Mouse (Mus musculus) E14TG2a.4 (cell line): ENCODE measurements at regions not wholly inside any gene's neighbourhood (a gene's known extent, or its start where the extent isn't known, plus 50 kb on each side); places are given as distances from the start of the nearest gene placed in this dataset.

Experiments
- H3K27me3 ChIP-seq: 2 replicates; pipeline ENCODE4 v1.6.1; 2014; ENCODE audit warnings: low read length, control low read depth; ENCODE audit not compliant: insufficient read depth
- H3K36me3 ChIP-seq: 2 replicates; pipeline ENCODE4 v1.6.1; 2014; ENCODE audit warnings: low read length, control low read depth; ENCODE audit not compliant: insufficient read depth
- H3K4me1 ChIP-seq: replicated peaks from 2 replicates; pipeline ENCODE4 v1.6.1; 2014; ENCODE audit warnings: low read depth, low read length, control low read depth
- H3K4me3 ChIP-seq: replicated peaks from 2 replicates; pipeline ENCODE4 v1.5.1; 2014; ENCODE audit warnings: mild to moderate bottlenecking, low read length
- H3K9me3 ChIP-seq: 2 replicates; pipeline ENCODE4 v1.6.1; 2014; ENCODE audit warnings: low read length, control low read depth
- CTCF ChIP-seq: conservative IDR thresholded peaks from 2 replicates; pipeline ENCODE4 v1.5.1; 2014; ENCODE audit warnings: low read length
- NANOG ChIP-seq: IDR thresholded peaks from 2 replicates; pipeline ENCODE4 v1.6.1; 2014; ENCODE audit warnings: borderline replicate concordance, low read length, mixed read lengths
- POU5F1 ChIP-seq: IDR thresholded peaks from 2 replicates; pipeline ENCODE4 v1.6.1; 2014; ENCODE audit warnings: low read length, borderline replicate concordance

DNA sequence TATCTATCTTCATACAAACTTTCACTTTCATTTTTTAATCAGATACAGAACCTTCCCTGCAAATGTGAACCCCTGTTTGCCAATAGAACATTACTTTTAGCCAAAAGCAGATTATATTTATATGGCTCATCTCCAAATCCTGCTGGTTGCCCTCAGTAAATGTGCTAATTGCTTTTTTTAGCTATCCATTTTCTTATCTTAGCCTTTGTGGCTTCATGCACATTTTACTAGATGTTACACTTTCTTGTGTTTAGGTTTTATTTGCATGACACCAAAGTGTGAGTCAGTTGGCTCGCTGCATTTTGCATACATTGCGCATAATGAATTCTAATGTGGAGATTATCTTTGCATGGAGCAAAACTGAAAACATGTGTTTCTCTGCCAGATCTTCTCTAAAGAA, 211.3 kb upstream of the Ube2e3 start:
- no peak for TF ChIP-seq NANOG
- TF ChIP-seq CTCF = no peak
- no peak for TF ChIP-seq POU5F1
- Histone ChIP-seq H3K27me3 (no peaks in the 10 kb centered on the region), H3K4me3 (no peak overlapping the region), H3K9me3 (no peaks in the 10 kb centered on the region), H3K4me1 (no peaks in the 10 kb centered on the region), H3K36me3 (no peaks in the 10 kb centered on the region)

DNA sequence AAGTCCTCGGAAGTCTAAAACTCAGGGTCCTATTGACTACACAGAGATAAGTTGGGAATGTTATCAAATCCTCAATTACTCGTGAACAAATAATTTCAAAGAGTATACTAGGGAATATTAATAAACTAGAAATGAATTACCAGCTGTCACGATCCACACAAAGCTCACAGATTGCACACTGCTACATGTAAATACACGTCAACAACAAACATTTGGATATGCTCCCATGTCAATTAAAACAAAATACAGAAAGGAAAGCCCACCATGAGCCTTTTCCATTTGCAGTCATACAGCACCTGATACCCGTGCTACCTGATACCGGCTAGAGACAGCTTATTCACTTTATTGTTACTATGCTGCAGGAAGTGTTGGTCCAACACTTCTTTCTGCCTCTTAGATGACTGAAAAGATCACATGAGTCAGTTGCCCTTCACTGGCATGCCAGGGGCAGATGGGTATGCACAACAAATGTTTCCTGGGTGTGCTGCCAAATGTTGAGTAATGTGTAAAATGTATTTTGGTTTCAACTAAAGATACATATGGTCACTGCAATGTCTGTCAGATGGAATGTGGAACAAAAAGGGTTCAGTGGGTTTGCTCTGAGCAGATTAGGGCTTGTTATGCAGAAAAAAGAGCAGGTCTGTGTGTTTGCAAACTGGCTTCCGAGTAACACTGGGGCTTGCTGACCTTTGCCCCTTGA, 212.6 kb upstream of the Ube2e3 start:
- Histone ChIP-seq H3K4me1 (no peaks in the 10 kb centered on the region), H3K4me3 (no peak overlapping the region), H3K27me3 (no peaks in the 10 kb centered on the region), H3K36me3 (no peaks in the 10 kb centered on the region), H3K9me3 (no peaks in the 10 kb centered on the region)
- no peak for TF ChIP-seq CTCF
- no peak for TF ChIP-seq NANOG
- TF ChIP-seq POU5F1 = no peak

DNA sequence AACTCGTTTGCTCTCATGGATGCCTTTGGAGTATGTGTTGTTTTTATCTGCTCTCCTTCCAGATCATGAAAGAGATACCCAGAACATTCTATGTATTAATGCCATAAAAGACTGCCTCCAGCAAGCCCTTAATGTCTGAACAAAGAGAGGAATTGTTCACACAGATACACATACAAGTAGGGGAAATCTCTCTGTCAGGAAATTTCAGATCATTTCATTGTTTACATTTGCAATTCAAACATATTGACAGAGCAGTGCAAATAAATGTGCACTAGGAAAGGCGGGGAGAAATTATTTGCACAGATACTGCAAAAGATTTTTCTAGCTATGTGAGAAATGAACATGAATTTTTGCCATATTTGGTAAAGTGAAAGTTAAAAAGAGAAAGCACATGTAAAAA, 216.4 kb upstream of the Ube2e3 start:
- Histone ChIP-seq H3K9me3 (no peaks in the 10 kb centered on the region), H3K27me3 (no peaks in the 10 kb centered on the region), H3K4me3 (no peak overlapping the region), H3K4me1 (no peaks in the 10 kb centered on the region), H3K36me3 (no peaks in the 10 kb centered on the region)
- TF ChIP-seq CTCF = no peak
- no peak for TF ChIP-seq POU5F1
- TF ChIP-seq NANOG = no peak

DNA sequence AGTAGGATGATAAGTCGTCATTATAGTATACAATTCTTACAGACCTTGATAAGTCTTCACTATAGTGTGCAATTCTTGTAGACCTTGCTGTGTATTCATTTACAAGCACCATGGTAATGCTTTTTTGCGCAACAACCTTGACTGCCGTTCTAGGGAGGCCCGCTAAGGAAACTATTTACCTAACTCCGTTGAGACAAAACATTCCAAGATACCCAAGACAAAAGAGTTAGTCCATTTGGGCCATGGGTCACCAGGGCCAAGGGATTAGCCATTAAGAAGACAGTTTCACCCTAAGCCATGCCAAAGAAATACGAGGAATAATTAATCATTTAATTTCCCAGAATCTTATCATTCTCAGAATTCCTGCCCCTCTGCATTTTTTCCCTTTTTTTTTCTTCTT, 227.6 kb upstream of the Ube2e3 start:
- H3K9me3 ChIP-seq = no peaks in the 10 kb centered on the region
- no peaks in the 10 kb centered on the region for H3K27me3 ChIP-seq
- H3K4me3 ChIP-seq = no peak overlapping the region
- TF ChIP-seq POU5F1 (no peak), CTCF (no peak), NANOG (no peak)
- H3K4me1 ChIP-seq = no peaks in the 10 kb centered on the region
- H3K36me3 ChIP-seq = no peaks in the 10 kb centered on the region

DNA sequence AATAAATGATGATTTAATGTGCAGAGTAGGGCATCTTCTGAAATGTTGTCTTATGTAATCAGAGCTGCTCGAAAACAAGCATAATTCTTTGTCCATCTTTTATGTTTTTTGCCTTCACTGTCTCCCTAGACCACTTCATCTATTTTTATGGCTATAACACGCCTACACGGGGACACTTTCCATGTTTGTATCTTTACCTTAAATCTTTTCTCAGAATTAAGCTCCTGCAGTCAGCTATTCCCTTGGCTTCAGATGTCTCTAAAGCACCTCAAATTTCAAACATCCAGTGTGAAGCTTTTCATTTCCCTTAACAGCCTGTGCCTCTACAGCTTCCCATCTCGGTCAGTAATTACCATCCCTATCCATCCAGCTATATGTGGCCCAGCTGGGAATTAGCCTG, 242.7 kb upstream of the Ube2e3 start:
- TF ChIP-seq POU5F1 (no peak), NANOG (no peak), CTCF (no peak)
- Histone ChIP-seq H3K27me3 (no peaks in the 10 kb centered on the region), H3K4me1 (no peaks in the 10 kb centered on the region), H3K36me3 (no peaks in the 10 kb centered on the region), H3K4me3 (no peak overlapping the region), H3K9me3 (no peaks in the 10 kb centered on the region)

DNA sequence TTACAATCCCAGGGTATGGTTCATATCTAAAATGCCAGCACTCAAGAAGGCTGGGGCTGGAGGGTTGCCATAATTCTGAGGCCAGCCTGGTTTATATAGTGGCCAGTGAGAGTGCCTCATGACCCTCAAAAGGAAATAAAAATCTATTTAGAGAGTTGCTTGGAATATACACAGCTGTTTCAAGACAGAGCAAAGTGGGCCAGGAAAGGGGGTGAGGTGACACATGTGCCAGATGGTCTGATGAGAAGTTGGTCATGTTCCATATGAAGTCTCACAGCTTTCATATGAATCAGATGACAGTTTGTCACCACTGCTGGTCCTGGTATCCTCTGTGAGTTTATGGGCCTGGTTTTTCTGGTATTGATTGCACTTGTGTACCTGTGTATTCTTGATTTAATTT, 261.5 kb upstream of the Ube2e3 start:
- Histone ChIP-seq H3K36me3 (no peaks in the 10 kb centered on the region), H3K27me3 (no peaks in the 10 kb centered on the region), H3K9me3 (no peaks in the 10 kb centered on the region), H3K4me3 (no peak overlapping the region), H3K4me1 (no peaks in the 10 kb centered on the region)
- TF ChIP-seq NANOG = no peak
- no peak for TF ChIP-seq POU5F1
- no peak for TF ChIP-seq CTCF

DNA sequence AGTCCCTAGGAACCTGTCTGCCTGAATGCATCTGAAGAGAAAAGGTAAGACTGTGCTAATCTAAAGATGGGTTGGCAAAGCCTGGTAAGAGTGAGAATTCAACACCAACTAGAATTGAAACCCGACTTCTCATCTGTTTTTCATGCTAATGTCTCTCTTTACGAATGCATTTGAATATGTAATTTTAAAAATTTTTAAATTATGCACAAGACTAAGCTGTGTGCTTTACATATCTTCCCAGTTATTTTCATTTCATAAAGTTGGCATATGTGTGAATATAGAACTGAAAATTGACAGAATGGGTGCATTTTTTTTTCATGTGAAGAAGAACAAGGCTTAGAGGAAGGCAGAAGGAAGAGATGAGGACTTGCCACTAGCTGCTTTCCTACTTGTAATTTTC, 267.2 kb upstream of the Ube2e3 start:
- Histone ChIP-seq H3K27me3 (0 out of 2 replicates have a peak, but pooled peaks cover 5% of the 10 kb centered on the region), H3K36me3 (no peaks in the 10 kb centered on the region), H3K4me1 (no peaks in the 10 kb centered on the region), H3K4me3 (no peak overlapping the region), H3K9me3 (no peaks in the 10 kb centered on the region)
- TF ChIP-seq NANOG = no peak
- no peak for TF ChIP-seq CTCF
- TF ChIP-seq POU5F1 = no peak

DNA sequence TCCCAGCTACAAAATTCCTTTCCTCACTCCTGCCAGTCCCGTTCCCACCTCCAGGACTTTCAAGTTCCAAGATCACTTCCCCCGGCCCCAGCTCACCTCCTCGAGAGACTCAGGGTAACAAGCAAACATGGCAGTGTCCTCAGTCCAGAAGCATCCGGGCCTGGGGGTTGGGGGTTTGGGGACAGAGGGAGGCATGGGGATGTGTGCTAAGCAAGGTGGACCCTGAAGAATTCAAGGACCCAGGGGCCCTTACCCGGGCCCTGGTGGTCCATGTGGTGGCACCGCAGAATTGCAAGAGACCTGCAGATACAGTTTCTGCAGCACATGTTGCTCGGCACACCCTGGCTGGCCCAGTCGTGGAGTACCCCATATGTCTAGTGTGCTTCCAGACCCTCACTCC, 269.9 kb upstream of the Ube2e3 start:
- H3K9me3 ChIP-seq = no peaks in the 10 kb centered on the region
- 0 out of 2 replicates have a peak, but pooled peaks cover 5% of the 10 kb centered on the region for H3K27me3 ChIP-seq
- no peak for TF ChIP-seq CTCF
- no peak for TF ChIP-seq NANOG
- TF ChIP-seq POU5F1 = no peak
- H3K4me1 ChIP-seq = no peaks in the 10 kb centered on the region
- no peaks in the 10 kb centered on the region for H3K36me3 ChIP-seq
- H3K4me3 ChIP-seq = no peak overlapping the region

DNA sequence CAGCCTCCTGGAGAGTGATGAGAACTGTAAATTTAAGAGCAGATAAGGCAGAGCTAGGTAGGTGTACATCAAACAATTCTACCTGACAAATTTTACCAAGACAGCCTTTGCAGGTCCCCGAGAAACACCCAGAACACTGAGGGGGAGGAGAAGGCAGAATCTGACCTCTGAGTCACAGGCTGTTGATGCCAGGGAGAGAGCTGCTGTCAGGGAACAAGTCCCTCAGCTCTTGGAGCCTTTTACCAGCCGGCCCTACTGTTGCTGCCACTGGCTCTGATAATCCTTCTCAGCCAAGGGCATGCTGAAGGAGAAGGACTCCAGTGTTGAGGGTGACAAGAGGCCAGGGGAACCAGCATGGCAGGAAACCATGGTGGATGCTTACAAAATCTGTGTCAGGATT, 271.7 kb upstream of the Ube2e3 start:
- Histone ChIP-seq H3K4me3 (no peak overlapping the region), H3K9me3 (no peaks in the 10 kb centered on the region), H3K36me3 (no peaks in the 10 kb centered on the region), H3K27me3 (0 out of 2 replicates have a peak, but pooled peaks cover 5% of the 10 kb centered on the region), H3K4me1 (no peaks in the 10 kb centered on the region)
- TF ChIP-seq NANOG (no peak), CTCF (no peak), POU5F1 (no peak)

DNA sequence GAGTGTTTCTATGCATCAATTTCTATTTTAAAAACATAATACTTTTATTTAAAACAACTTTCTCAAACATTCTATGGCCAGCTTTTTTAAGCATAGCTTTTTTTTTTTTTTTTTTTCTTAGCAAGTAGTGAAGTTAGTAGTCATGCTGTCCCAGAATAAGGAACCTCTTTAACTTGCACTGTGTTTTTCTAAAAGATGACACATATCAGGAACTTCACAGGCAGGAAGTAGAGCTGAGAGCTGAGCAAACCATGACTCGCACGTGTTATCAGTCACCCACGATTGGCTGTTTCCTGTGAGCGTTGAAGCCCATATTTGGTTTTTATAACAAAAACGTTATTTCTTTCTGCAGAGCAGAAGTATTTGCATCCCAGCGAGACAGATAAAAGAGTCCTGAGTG, 287.9 kb upstream of the Ube2e3 start:
- H3K27me3 ChIP-seq = no peaks in the 10 kb centered on the region
- H3K36me3 ChIP-seq = no peaks in the 10 kb centered on the region
- TF ChIP-seq NANOG (no peak), CTCF (no peak), POU5F1 (no peak)
- H3K4me3 ChIP-seq = no peak overlapping the region
- H3K4me1 ChIP-seq = no peaks in the 10 kb centered on the region
- H3K9me3 ChIP-seq = no peaks in the 10 kb centered on the region
